Mouse (Mus musculus): ENCODE results near the gene Ugt2a2.
"Not testable (repeated sequence)": the region's sequence is repeated elsewhere in the genome, so short reads cannot be mapped to it uniquely, and the experiment has no call there.

Ugt2a2 gene

GRCm38 (mm10) chr5:87482160-87482559 lies at the start of gene Ugt2a2:
Gene Ugt2a2 (minus strand): TSS chr5:87482260.
- DNase-seq (ENCODE audit: low spot score) = no peak

GRCm38 (mm10) chr5:87523561-87523960 lies 41.5 kb upstream of the Ugt2a2 start:
- DNase-seq (ENCODE audit: low spot score) = not testable (repeated sequence)

- no peak for DNase-seq (ENCODE audit: low spot score)
These were observed 23.9 kb upstream of the Ugt2a2 start for GRCm38 (mm10) chr5:87505776-87506458.

GRCm38 (mm10) chr5:87502687-87503086 lies 20.6 kb upstream of the Ugt2a2 start:
- no peak for DNase-seq (ENCODE audit: low spot score)

- no peak for DNase-seq (ENCODE audit: low spot score)
These were observed 17.3 kb upstream of the Ugt2a2 start for GRCm38 (mm10) chr5:87499341-87499740.

- no peak for DNase-seq (ENCODE audit: low spot score)
These were observed 16.9 kb upstream of the Ugt2a2 start for GRCm38 (mm10) chr5:87498936-87499335.

- DNase-seq (ENCODE audit: low spot score) = no peak
These were observed 8.7 kb upstream of the Ugt2a2 start, which contains the start of gene Ugt2a1 for GRCm38 (mm10) chr5:87490771-87491170. Gene Ugt2a1 (minus strand): TSS chr5:87490871.

- DNase-seq (ENCODE audit: low spot score) = not testable (repeated sequence)
These were observed 4.6 kb upstream of the Ugt2a2 start, which contains the start of gene Gm43638 for GRCm38 (mm10) chr5:87486706-87487105. Gene Gm43638 (minus strand): TSS chr5:87486806.

GRCm38 (mm10) chr5:87458810-87459209 lies 23.2 kb downstream of the Ugt2a2 start:
- no peak for DNase-seq (ENCODE audit: low spot score)

GRCm38 (mm10) chr5:87457701-87458100 lies 24.4 kb downstream of the Ugt2a2 start:
- no peak for DNase-seq (ENCODE audit: low spot score)

- DNase-seq (ENCODE audit: low spot score) = no peak
These were observed 25.7 kb downstream of the Ugt2a2 start for GRCm38 (mm10) chr5:87456216-87456850.

GRCm38 (mm10) chr5:87455519-87455918 lies 26.5 kb downstream of the Ugt2a2 start:
- DNase-seq (ENCODE audit: low spot score) = no peak

GRCm38 (mm10) chr5:87452514-87452913 lies 29.5 kb downstream of the Ugt2a2 start:
- not testable (repeated sequence) for DNase-seq (ENCODE audit: low spot score)

GRCm38 (mm10) chr5:87436264-87436663 lies 45.8 kb downstream of the Ugt2a2 start:
- DNase-seq (ENCODE audit: low spot score) = no peak

GRCm38 (mm10) chr5:87425676-87426075 lies 56.4 kb downstream of the Ugt2a2 start:
- DNase-seq (ENCODE audit: low spot score) = no peak

- DNase-seq (ENCODE audit: low spot score) = not testable (repeated sequence)
These were observed 58.0 kb downstream of the Ugt2a2 start, which contains the start of gene Ugt2b38 for GRCm38 (mm10) chr5:87424041-87424440. Gene Ugt2b38 (minus strand): TSS chr5:87424203.
